Mouse (Mus musculus) heart, embryonic 12.5 days (tissue): ENCODE measurements around the gene Cdk5r2. TPM values are rescaled to one million over a fixed set of nuclear protein-coding genes. Genes with fewer than 3 reads are reported as not detected.

Experiments
- ATAC-seq: fragments of 200-750 bp; cut with Nextera tagmentation; 2 replicates; pipeline ENCODE4 v1.8.0; 2017; ENCODE audit warnings: moderate TSS enrichment, moderate library complexity; ENCODE audit not compliant: insufficient number of reproducible peaks, low FRiP score
- H3K27ac ChIP-seq: fragments of 300-500 bp; sonication (generic); 2 replicates; pipeline ENCODE4 v1.5.1; 2016; ENCODE audit warnings: mild to moderate bottlenecking, moderate library complexity; ENCODE audit not compliant: poor library complexity, severe bottlenecking
- H3K27me3 ChIP-seq: fragments of 300-500 bp; sonication (generic); replicated peaks from 2 replicates; pipeline ENCODE4 v1.6.1; 2016; ENCODE audit warnings: mild to moderate bottlenecking, moderate library complexity
- H3K36me3 ChIP-seq: fragments of 300-500 bp; sonication (generic); 2 replicates; pipeline ENCODE4 v1.6.1; 2016; ENCODE audit warnings: mild to moderate bottlenecking, moderate library complexity
- H3K4me1 ChIP-seq: fragments of 300-500 bp; sonication (generic); replicated peaks from 2 replicates; pipeline ENCODE4 v1.6.1; 2016; ENCODE audit warnings: mild to moderate bottlenecking
- H3K4me2 ChIP-seq: fragments of 300-500 bp; sonication (generic); 2 replicates; pipeline ENCODE4 v1.6.1; 2016; ENCODE audit warnings: mild to moderate bottlenecking, moderate library complexity
- H3K4me3 ChIP-seq: fragments of 300-500 bp; sonication (generic); 2 replicates; pipeline ENCODE4 v1.5.1; 2016; ENCODE audit warnings: mild to moderate bottlenecking
- H3K9ac ChIP-seq: fragments of 300-500 bp; sonication (generic); 2 replicates; pipeline ENCODE4 v1.6.1; 2016; ENCODE audit warnings: mild to moderate bottlenecking, moderate library complexity
- H3K9me3 ChIP-seq: fragments of 300-500 bp; sonication (generic); replicated peaks from 2 replicates; pipeline ENCODE4 v1.6.1; 2016; ENCODE audit warnings: mild to moderate bottlenecking, moderate library complexity
- whole genome bisulfite sequencing: fragments of 180-500 bp; shearing (Covaris S2); methylation state at CpG from one replicate; pipeline ENCODE4 v1.1.7; 2016; 5-methylcytosine and 5-hydroxymethylcytosine counted together
- polyA plus RNA-seq: library from polyadenylated mRNA; unstranded; fragments of >200 nt; fragmentation: Nextera tagmentation; extraction: Ambion mirVana; gene quantifications from 2 replicates; pipeline ENCODE4 v1.2.1, GENCODE M21; 2016

The Cdk5r2 gene
- polyA plus RNA-seq, 1 experiment from 2014 or later = not detected

DNA sequence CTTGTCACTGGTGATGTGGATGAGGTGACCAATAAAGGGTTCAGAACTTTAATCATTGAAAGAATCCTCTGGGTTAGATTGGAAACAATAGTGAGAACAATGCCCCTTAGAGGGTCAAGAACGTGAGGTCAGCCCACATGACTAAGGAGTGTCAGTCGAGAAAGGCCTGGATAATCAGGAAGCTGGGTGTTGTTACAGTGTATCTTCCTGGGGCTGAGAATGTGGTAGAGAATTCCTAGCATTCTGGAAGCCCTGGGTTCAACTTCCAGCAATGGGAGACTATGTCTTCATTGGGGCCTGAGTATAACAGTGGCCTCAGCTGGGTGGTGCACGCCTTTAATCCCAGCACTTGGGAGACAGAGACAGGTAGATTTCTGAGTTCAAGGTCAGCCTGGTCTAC is 22.5 kb downstream of the Cdk5r2 start:
- Histone ChIP-seq H3K27me3 (peaks cover 70% of the 10 kb centered on the region), H3K9ac (no peak overlapping the region), H3K9me3 (no peaks in the 10 kb centered on the region), H3K4me2 (no peak overlapping the region), H3K4me3 (no peak overlapping the region), H3K36me3 (no peaks in the 10 kb centered on the region), H3K27ac (no peak overlapping the region), H3K4me1 (peaks cover 8% of the 10 kb centered on the region)
- no peak for ATAC-seq
- 34% methylated on average over 3 of the region's 3 CpGs for WGBS

DNA sequence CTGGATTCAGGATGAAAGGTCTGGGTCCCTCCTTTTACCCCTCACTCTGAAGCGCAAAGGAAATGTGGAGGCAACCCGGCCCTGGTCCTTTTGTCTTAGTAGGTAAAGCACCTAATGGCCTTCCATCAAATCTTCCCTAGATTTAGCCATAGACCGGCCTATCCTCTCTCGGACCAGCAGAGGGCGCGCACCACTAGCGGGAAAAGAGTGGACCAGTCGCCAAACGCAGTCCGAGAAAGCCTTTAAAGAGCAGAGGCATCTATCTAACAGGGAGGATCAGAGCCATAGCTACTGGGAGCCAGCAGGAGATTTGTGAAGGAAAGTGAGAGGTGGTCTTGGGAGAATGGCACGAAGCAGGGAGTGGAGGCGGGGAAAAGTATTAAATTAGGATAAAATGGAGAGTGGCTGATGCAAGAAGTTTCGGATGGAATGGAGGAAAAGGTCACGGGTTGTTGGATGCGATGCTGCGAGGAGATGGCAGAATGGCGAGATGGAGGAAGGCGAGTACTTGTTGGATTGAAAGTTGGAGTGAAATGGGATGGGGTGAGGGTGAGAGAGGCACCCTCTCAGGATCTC is 26.1 kb downstream of the Cdk5r2 start:
- H3K27ac ChIP-seq = no peak overlapping the region
- no peak overlapping the region for H3K4me3 ChIP-seq
- H3K27me3 ChIP-seq = peaks cover 89% of the 10 kb centered on the region
- ATAC-seq = no peak
- no peak overlapping the region for H3K9ac ChIP-seq
- H3K36me3 ChIP-seq = no peaks in the 10 kb centered on the region
- H3K4me1 ChIP-seq = peaks cover 33% of the 10 kb centered on the region
- peak overlapping the region; percentile 27; the same call in 1 of the 2 replicates for H3K4me2 ChIP-seq
- 6% methylated on average over 18 of the region's 18 CpGs for whole genome bisulfite sequencing
- H3K9me3 ChIP-seq = no peaks in the 10 kb centered on the region

DNA sequence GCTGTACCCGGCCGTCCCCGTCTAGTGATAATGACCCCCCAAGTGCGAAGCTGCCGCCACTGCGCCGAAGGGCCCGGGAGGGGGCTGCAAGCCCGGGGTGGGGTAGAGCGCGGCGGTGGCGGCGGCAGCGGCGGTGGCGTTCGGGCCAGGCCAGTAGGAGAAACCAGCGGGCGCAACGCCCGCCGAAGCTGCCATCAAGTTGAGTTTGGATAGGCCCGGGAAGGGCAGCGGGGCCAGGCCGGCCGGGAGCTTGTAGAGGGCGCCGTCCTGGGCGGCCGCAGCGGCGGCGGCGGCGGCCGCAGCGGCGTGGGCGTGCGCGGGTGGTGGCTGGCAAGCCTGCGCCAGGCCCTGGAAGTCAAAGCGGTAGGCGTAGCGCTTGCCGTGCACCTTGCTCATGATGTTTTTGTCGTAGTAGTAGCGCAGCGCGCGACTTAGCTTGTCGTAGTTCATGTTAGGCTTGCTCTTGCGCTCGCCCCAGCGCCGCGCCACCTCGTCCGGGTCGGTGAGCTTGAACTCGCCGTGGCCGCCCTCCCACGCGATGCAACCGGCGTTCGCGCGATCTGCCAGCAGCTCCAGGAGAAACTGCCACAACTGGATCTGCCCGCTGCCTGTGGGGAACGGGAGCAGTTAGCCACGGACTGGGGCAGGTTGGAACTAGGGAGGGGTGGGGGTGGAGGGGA is 27.5 kb downstream of the Cdk5r2 start:
- Histone ChIP-seq H3K27me3 (peaks cover 90% of the 10 kb centered on the region), H3K4me1 (peaks cover 34% of the 10 kb centered on the region), H3K27ac (no peak overlapping the region), H3K9me3 (no peaks in the 10 kb centered on the region), H3K4me2 (peak overlapping the region; percentile 72), H3K9ac (peak overlapping the region; percentile 25; the same call in 1 of the 2 replicates), H3K4me3 (peak overlapping the region; percentile 43), H3K36me3 (no peaks in the 10 kb centered on the region)
- ATAC-seq = no peak
- WGBS = 2% methylated on average over 74 of the region's 74 CpGs

DNA sequence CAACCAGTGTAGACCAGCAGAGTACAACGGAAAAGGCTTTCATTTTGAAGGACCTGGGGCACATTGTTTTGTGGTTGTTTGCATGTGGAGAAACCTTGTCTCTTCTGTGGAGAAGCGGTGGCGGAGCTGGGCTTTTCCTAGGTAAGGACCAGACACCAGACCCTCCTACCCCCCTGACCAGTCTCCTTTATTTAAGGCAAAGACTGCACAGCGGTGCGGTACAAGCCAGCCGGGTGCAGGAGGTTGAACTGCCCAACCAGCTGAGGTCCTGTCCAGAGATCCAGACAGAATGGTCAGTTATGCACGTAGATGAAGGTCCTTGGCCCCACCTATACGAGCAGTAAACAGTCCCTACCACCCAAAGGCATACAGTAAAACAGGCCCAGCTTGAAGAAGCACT is 28.1 kb downstream of the Cdk5r2 start:
- H3K4me1 ChIP-seq = peaks cover 34% of the 10 kb centered on the region
- H3K4me3 ChIP-seq = peak overlapping the region; percentile 43
- no peak overlapping the region for H3K27ac ChIP-seq
- no peaks in the 10 kb centered on the region for H3K9me3 ChIP-seq
- no peak for ATAC-seq
- H3K9ac ChIP-seq = 0 out of 2 replicates have a peak overlapping the region, but pooled peaks have one; percentile 25
- WGBS = 5% methylated on average over 8 of the region's 8 CpGs
- peak overlapping the region; percentile 72 for H3K4me2 ChIP-seq
- peaks cover 90% of the 10 kb centered on the region for H3K27me3 ChIP-seq
- H3K36me3 ChIP-seq = no peaks in the 10 kb centered on the region

DNA sequence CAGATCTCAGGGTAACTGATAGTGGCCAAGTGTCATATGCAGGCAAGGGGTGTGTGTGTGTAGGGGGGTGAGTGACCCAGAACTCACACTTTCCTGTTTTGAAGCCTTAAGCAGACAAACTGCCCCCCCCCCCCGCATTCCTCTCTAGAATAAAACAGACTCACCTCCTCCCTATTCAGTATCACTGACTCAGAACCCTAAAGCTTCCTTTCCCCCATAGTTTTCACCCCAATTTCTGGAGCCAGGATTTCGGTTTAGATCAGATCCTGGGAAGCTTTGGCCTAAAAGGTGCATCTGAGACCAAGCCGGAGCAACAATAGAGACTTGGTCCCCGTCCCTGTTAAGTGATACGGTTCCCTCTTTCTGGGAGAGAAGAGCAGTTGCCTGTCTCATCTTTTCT is 28.7 kb downstream of the Cdk5r2 start:
- no peak overlapping the region for H3K9ac ChIP-seq
- H3K9me3 ChIP-seq = no peaks in the 10 kb centered on the region
- WGBS = 10% methylated on average over 5 of the region's 5 CpGs
- no peak overlapping the region for H3K27ac ChIP-seq
- ATAC-seq = no peak
- no peak overlapping the region for H3K4me2 ChIP-seq
- peaks cover 87% of the 10 kb centered on the region for H3K27me3 ChIP-seq
- H3K4me1 ChIP-seq = peaks cover 34% of the 10 kb centered on the region
- H3K36me3 ChIP-seq = no peaks in the 10 kb centered on the region
- H3K4me3 ChIP-seq = no peak overlapping the region

DNA sequence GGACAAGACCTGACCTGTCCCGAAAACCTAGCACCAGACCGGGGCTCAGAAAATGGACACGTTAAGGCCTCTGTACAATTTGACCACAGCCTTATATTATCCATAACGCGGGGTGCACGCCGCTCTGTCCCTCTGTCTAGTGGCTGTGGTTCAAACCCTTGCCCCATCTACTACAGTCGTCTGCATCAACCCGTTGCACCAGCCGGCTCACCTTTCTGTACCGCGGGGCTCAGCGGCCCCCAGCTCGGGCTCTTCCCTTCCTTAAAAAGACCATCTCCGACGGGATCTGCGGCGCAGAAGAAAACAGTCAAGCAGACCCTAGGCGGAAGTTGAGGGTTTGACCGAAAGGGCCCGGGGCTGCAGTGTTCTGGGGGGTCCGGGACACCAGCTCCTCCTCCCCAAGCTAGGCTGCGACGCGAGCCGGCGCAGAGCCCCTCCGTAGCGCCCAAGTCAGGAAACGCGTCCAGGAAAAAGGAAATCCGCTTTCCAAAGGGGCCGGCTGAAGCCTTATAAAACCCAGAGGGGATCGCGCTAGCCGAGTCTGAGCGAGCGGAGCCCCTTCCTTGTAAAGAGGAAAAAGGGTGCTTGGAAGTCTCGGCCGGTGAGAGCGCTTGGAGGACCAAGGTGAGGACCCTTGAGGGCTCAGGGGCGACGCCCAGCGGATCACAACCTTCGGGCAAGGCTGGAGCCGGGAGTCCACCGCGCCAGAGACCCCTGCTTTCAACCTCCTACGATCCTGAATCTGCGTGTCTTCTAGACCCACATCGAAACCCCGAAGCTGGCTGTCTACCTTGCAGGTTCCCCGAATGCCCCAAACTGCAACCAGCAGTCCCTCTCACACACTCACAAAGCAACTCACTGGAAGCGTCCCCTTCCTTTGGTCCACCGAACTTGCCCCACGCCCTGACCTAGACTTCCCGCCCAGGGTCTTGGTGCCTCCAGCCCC is 29.7 kb downstream of the Cdk5r2 start:
- Histone ChIP-seq H3K4me1 (peaks cover 34% of the 10 kb centered on the region), H3K4me3 (peak overlapping the region; percentile 53), H3K4me2 (peak overlapping the region; percentile 76), H3K36me3 (no peaks in the 10 kb centered on the region), H3K9ac (peak overlapping the region; percentile 68), H3K27ac (peak overlapping the region; percentile 34), H3K27me3 (peaks cover 82% of the 10 kb centered on the region), H3K9me3 (no peaks in the 10 kb centered on the region)
- under 1% methylated on average over 57 of the region's 57 CpGs for WGBS
- peak; percentile 53 for ATAC-seq

DNA sequence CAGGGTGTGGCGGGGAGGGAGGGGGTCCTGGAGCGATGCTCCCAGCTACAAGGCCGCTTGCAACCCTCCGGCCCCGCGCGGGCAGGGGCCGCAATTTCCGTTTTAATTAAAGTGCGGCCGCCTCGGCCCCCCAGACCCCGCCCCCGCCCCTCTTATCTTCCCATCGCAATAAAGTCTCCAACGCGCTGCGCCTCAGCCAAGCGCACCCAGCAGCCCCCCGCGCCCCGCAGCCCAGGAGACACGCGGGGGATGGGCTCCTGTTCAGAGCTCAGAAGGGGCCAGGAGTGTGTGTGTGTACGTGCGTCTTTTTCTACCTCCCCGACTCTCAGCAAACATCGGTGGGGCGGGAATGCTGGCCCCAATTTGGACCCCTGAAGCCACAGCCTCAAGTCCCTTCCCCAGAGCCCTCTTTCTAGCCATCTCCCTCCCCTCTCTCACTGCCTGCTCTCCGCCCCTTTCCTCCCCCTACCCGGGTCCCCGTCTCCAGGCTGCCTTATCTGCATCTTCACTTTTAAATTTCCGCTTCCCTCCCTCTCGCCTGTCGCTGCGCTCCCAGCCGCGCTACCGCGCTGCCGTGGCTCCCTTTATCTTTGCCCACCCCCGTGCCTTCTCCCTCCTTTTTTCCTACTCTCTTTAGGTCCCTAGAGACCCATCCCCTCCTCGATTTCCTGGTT is 30.8 kb downstream of the Cdk5r2 start, which contains the start of gene Fev:
Gene Fev (minus strand): TSS at position 51 of the 674 bp plus-strand sequence.
- Histone ChIP-seq H3K9me3 (no peaks in the 10 kb centered on the region), H3K4me2 (peak within 1 kb of the TSS; percentile 76), H3K9ac (peak within 1 kb of the TSS; percentile 68), H3K4me1 (peaks cover 34% of the 10 kb centered on the region), H3K27me3 (peaks cover 84% of the 10 kb centered on the region), H3K27ac (peak within 1 kb of the TSS; percentile 34), H3K4me3 (peak within 1 kb of the TSS; percentile 53), H3K36me3 (no peaks in the 10 kb centered on the region)
- peak; percentile 66; the same call in 1 of the 2 replicates for ATAC-seq
- under 1% methylated on average over 37 of the region's 43 CpGs for WGBS

DNA sequence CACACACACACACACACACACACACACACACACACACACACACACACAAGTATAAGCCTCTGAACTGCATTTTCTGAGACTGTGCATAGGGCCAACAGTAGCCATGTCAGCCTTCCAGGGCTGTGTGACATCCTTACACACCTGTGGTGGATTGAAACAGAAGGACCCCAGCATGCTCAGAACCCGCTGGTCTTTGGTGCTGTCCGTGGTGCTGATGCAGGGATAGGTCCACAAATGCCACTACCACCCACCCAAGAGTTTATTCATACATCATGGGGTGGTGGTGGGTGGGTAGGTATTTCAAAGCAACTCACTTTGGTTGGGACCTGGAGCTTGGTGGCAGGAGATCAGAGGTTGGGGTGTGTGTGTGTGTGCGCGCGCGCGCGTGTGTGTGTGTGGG is 36.8 kb downstream of the Cdk5r2 start:
- H3K4me2 ChIP-seq = no peak overlapping the region
- no peaks in the 10 kb centered on the region for H3K36me3 ChIP-seq
- peaks cover 88% of the 10 kb centered on the region for H3K27me3 ChIP-seq
- H3K4me1 ChIP-seq = peaks cover 11% of the 10 kb centered on the region; the same call in 1 of the 2 replicates
- no peak overlapping the region for H3K9ac ChIP-seq
- WGBS = 3% methylated on average over 2 of the region's 8 CpGs
- no peak for ATAC-seq
- no peaks in the 10 kb centered on the region for H3K9me3 ChIP-seq
- H3K4me3 ChIP-seq = no peak overlapping the region
- H3K27ac ChIP-seq = no peak overlapping the region

DNA sequence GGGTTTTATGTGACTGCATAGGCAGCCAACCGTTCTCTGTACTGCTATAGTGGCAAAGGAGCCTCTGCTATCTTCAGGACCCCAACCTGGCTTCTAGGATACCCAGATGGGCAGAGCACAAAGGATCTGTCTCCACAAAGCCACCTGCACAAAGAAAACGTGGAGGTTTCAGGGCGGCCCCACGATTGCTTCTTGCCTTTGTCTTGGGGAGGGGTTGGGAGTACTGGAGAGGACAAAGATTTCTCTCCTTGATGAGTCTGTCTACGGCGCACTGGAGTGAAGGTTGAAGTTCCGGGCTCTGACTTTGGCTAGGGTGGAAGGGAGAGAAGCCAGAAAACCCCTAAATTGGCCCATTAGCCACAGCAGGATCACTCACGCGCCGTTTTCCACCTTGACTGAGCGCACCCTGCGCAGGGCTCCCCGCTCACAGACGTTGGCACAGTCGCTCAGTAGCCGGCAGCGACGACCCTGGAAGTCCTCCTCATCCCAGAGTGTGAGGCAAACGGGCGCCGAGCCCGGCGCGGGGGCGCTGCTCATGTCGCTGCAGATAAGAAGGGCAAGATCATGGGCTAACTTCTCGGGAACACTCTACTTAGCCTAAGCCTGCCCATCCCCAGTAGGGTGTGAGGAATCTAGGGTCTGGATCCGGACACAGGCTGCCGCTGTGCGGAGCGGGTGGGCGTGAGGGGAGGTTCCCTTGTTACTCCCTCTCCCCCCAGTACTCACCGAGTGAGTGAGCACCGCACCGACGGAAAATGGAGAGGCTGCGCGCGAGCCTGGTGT is 37.8 kb downstream of the Cdk5r2 start:
- 2% methylated on average over 39 of the region's 39 CpGs for WGBS
- Histone ChIP-seq H3K4me1 (peaks cover 11% of the 10 kb centered on the region; the same call in 1 of the 2 replicates), H3K9me3 (no peaks in the 10 kb centered on the region), H3K4me3 (0 out of 2 replicates have a peak overlapping the region, but pooled peaks have one; percentile 2), H3K36me3 (no peaks in the 10 kb centered on the region), H3K4me2 (0 out of 2 replicates have a peak overlapping the region, but pooled peaks have one; percentile 4), H3K27ac (no peak overlapping the region), H3K9ac (no peak overlapping the region), H3K27me3 (peaks cover 88% of the 10 kb centered on the region)
- no peak for ATAC-seq
